Mouse (Mus musculus) olfactory bulb, adult 2 months (tissue): Measurements from ENCODE around the gene Muc4. TPM values are rescaled to one million over a fixed set of nuclear protein-coding genes. Genes with fewer than 3 reads are reported as not detected.
A peak's percentile ranks its signal among the peaks of the same experiment; 100 is the strongest.

Experiments
- H3K27ac ChIP-seq: fragments of 200-500 bp; 2 replicates; pipeline ENCODE4 v1.5.1; 2012; ENCODE audit warnings: low read depth, low read length; ENCODE audit not compliant: insufficient read depth
- H3K4me1 ChIP-seq: fragments of 200-500 bp; 2 replicates; pipeline ENCODE4 v1.6.1; 2012; ENCODE audit warnings: low read length; ENCODE audit not compliant: control insufficient read depth, insufficient read depth
- H3K4me3 ChIP-seq: fragments of 200-500 bp; 2 replicates; pipeline ENCODE4 v1.5.1; 2012; ENCODE audit warnings: mild to moderate bottlenecking, low read depth, low read length, moderate library complexity; ENCODE audit not compliant: insufficient read depth
- CTCF ChIP-seq: fragments of 200-500 bp; IDR thresholded peaks from 2 replicates; pipeline ENCODE4 v1.5.1; 2012; ENCODE audit warnings: low read depth, mild to moderate bottlenecking, low read length, moderate library complexity; ENCODE audit not compliant: insufficient read depth
- POLR2A ChIP-seq: fragments of 200-500 bp; IDR thresholded peaks from 2 replicates; pipeline ENCODE4 v1.6.1; 2012; ENCODE audit warnings: mild to moderate bottlenecking, low read depth, low read length, moderate library complexity; ENCODE audit not compliant: insufficient read depth
- WGBS: fragments of 180-500 bp; shearing (Covaris S2); methylation state at CpG from one replicate; pipeline ENCODE4 v1.1.7; 2018; 5-methylcytosine and 5-hydroxymethylcytosine counted together
- polyA plus RNA-seq: library from polyadenylated mRNA; stranded (reverse); fragments of >200 nt; gene quantifications from 2 replicates; pipeline ENCODE4 v1.2.4, GENCODE M21; 2012; ENCODE audit warnings: low replicate concordance; ENCODE audit not compliant: missing spikeins, insufficient read depth, insufficient read length

The Muc4 gene
- polyA plus RNA-seq, 1 experiment, result not detected

- no peak for TF ChIP-seq POLR2A
- no peak for TF ChIP-seq CTCF
- H3K27ac ChIP-seq, result no peak overlapping the region
- H3K4me1 ChIP-seq, result no peaks in the 10 kb centered on the region
- H3K4me3 ChIP-seq, result no peak overlapping the region
- WGBS, result 100% methylated on average over 3 of the region's 3 CpGs
Observed at GRCm38 (mm10) chr16:32705606-32706005, 30.1 kb upstream of the Muc4 start.

DNA sequence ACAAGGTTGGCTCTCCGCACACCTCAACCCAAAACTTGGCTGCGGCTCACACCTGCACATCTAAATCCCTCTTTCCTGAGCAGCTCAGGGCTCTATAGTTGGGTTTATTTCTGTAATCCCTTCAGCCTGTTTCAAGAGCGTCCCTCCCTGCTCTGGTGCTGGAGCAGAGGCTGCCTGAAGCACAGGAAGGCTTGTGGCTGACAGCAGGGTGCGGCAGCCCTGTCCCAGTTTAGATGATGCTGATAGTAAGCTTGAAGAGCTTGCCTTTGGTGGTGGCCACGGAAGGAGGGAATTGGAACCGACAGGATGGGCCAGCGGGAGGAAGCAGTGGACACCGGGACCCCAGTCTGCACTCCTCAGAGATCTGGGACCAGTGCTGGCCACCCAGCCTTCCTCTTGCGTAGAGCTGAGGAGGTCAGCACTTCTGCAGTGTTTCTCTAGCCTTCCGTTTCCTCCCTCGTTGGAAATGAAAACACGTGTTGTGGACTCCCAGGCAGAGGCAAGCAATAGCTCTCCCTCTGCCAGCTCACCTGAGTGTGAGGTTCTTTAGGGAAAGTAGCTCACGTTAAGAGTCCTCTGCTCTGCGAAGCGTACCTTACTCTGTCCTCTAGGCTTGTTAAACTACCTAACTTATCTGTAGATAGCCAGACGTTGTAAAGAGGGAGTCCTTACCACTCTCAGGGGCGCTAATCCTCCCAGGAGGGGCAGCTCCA, 28.4 kb upstream of the Muc4 start:
- 73% methylated on average over 17 of the region's 17 CpGs for WGBS
- H3K27ac ChIP-seq, result no peak overlapping the region
- no peak overlapping the region for H3K4me3 ChIP-seq
- peaks cover 3% of the 10 kb centered on the region for H3K4me1 ChIP-seq
- no peak for TF ChIP-seq CTCF

DNA sequence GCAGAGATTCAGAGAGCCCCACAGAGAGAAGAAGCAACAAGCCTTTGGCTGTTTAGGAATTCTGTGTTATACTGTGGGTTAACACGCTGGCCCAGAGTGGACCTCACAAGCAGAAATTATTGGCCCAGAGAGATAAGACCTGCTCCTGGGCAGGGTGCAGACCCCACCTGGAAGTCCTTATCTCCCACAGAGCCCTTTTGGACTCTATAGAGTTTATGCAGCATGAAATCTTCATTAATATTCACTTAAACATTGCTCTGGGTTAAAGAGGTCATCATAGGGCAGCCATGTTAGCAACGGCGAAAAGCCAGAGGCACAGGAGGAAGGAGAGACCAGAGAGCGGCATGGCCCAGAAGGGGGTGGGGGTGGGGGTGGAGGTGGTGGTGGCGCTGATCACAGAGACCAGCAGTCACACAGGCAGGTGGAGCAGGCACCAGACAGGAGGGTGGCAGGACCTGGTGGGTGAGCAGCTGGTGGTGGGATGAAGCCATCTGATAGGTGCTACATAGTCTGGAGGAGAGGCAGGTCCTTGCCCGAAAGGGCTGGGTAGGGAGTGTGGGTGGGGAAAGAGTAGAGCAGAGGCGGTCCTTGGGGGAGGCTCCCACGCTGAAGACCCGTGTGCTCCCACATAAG, 27.7 kb upstream of the Muc4 start:
- Histone ChIP-seq H3K27ac (no peak overlapping the region), H3K4me1 (peaks cover 3% of the 10 kb centered on the region), H3K4me3 (no peak overlapping the region)
- no peak for TF ChIP-seq CTCF
- no peak for TF ChIP-seq POLR2A
- WGBS, result 84% methylated on average over 9 of the region's 9 CpGs

DNA sequence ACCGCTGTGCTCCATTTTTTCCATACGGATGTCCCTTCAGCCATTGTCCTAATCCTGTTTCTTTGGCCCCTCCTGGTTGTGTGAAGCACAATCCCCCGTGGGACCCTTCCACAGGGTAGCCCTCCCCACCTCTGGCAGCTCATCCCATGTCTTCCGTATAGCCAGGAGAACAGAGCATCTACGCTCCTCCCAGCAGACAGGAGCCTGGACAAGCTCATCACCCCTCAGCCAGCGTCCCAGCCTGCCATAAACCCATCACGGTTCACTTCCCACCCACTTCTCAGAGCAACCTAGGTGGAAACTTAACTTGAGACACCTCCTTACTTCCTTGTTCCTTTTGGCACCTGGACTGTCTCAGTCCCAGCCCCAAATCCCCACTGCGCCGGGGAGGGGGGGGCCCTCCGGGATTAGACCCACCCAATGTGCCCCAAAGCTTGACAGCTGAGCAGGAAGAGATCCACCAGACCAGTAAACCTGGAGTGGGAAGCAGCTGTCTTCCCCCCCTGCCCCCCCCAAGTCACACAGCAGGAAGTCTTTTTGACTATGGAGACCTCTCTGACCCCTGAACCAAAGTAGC, 27.1 kb upstream of the Muc4 start:
- TF ChIP-seq POLR2A, result no peak
- TF ChIP-seq CTCF, result no peak
- Histone ChIP-seq H3K4me3 (no peak overlapping the region), H3K4me1 (peaks cover 3% of the 10 kb centered on the region), H3K27ac (no peak overlapping the region)
- WGBS, result 90% methylated on average over 10 of the region's 10 CpGs

DNA sequence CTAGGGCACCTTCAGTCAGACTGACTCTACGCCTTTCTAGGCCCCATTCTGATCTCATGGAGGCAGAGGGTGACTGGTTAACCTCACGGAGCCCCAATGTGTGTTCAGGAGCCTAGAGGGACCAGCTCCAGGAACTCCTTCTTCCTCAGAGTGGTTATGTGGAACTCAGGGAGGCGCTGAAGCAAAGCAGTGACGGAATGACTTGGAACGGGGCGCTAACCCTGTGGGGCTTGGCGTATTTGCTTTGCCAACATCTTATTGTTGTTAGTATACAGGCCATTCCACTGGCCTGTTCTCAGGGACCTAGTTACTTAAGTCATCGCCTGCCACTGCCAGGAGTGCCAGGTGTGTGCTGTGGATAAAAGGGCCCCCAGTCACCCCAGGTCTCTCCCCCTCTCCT, 26.6 kb upstream of the Muc4 start:
- Histone ChIP-seq H3K4me3 (no peak overlapping the region), H3K4me1 (peaks cover 3% of the 10 kb centered on the region), H3K27ac (no peak overlapping the region)
- WGBS, result 93% methylated on average over 8 of the region's 8 CpGs
- TF ChIP-seq POLR2A (no peak), CTCF (no peak)

DNA sequence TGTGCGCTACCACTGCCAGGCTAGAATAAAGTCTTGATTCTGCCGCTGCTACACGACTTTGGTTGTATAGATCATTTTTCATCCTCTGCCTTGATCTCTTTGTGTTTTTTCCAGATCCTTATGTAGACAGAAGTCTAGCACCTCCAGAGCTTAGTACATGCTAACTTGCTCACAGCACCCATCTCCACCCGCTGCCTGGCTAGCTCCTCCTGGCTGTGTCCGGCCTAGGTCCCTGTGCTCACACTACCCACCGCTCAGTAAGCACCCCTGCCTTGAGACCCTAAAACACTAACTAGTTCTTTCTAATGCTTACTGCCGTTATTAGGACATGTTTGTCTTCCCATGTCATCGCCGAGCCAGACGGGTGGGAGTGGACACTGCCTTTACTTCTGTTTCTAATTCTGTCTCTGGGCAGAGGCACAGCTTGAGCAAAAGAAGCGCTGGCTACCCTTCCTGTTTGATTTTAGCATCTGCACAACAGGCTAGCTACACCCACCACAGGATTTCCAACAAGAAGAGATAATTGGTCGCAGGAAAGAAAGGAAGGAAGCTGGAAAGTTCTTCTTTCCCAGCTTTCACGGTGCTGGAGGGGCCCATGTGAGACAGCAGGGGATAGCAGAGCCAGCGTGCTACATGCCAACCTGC, 25.1 kb upstream of the Muc4 start:
- no peak overlapping the region for H3K4me3 ChIP-seq
- H3K4me1 ChIP-seq, result peaks cover 5% of the 10 kb centered on the region
- WGBS, result 72% methylated on average over 14 of the region's 14 CpGs
- H3K27ac ChIP-seq, result no peak overlapping the region
- TF ChIP-seq CTCF (no peak), POLR2A (no peak)

DNA sequence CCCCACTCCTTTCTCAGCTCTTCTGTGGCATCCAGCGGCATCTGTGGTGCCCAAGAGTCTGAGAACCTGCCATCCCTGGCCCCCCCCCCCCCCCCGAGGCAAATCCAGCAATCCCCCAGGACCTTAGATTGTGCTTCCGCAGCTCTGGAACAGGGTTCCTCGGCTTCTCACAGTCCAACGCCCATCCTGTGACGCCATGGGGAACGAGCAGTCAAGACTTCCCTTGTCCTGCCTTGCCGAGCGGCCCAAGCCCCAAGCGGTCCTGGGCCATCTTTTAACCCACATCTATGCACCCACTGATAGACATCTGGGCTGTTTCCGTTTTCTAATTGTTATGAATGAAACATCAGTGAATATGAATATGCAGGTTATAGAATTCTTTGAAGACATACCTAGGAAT, 23.5 kb upstream of the Muc4 start:
- Histone ChIP-seq H3K4me3 (no peak overlapping the region), H3K27ac (no peak overlapping the region), H3K4me1 (peaks cover 5% of the 10 kb centered on the region)
- WGBS, result 88% methylated on average over 11 of the region's 11 CpGs
- TF ChIP-seq CTCF (no peak), POLR2A (no peak)

GRCm38 (mm10) chr16:32713556-32713955, 22.1 kb upstream of the Muc4 start:
- TF ChIP-seq CTCF (no peak), POLR2A (no peak)
- WGBS, result 64% methylated on average over 6 of the region's 6 CpGs
- Histone ChIP-seq H3K4me1 (peaks cover 5% of the 10 kb centered on the region), H3K27ac (no peak overlapping the region), H3K4me3 (no peak overlapping the region)

- Histone ChIP-seq H3K27ac (no peak overlapping the region), H3K4me3 (no peak overlapping the region), H3K4me1 (peaks cover 5% of the 10 kb centered on the region)
- TF ChIP-seq POLR2A (no peak), CTCF (peak; percentile 36; the same call in 1 of the 2 replicates)
- WGBS, result 28% methylated on average over 13 of the region's 13 CpGs
Observed at GRCm38 (mm10) chr16:32715364-32715763, 20.3 kb upstream of the Muc4 start.
